Mouse (Mus musculus): ENCODE results near the gene Polr3k.

The Polr3k gene

DNA sequence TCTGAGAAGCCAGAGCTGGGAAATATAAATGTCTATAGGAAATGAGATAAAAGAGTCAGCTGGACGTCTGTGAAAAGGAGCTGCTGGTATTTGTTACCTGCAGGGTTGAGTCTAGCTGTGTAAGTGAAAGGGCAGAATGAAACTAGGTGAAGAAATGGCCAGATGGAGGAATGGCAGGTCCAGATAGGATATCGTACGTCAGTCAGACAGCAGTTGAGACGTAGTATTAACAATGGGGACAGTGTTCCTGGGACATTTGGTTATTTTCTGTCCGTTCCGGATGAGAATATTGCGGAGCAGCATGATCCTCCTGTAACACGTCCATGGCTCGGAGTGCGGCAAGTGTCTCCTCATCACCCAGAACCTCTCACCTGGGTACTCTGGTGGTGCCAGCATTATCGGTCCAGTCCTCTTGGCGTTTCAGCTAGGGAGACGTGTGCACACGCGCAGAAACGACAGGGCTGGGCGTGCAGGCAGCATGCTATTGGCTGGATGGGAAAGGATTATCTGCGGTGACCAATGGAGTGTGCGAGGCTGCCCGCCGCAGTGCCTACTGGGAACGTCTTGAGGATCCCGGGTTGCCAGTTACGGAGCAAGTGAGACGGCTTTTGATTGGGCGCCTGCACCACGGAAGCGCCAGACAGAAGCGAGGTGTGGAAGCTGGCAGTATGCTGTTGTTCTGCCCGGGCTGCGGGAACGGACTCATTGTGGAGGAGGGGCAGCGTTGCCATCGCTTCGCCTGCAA lies at the start of gene Polr3k:
Gene Polr3k (plus strand): TSS at position 547 of the 745 bp plus-strand sequence.
- peak; percentile 90 to 92 for DNase-seq (ENCODE audit: low read depth in 2 of 2, low spot score in 2 of 2)

DNA sequence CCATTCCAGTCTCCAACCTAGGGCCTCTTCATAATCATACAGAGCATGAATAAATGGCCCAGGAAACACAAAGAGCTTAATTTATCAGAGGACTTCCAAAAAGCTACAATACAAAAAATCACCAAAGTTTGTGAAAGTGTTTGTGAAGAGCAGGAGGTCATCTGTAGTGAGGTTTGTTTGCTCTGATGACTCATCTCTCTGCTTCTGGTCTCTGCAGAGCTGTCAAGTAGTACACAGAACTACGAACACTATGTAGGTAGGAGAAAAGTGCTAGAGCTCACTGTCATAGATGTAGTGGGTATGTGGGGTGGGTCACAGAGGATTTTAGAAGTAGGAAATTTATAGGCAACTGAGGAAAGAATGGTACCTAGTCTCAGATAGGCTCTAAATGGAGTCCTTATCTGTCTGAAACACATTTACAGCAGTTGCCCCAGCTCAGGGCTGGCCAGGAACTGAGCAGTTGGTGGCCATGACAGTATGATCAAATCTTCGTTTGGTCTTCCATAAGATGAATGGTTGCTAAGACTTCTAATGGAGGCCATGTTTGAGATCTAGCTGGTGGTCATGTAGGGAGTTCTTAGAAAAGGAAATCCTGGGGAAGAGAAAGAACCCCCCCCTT lies 35.0 kb upstream of the Polr3k start:
- no peak for DNase-seq (ENCODE audit: low read depth in 2 of 2, low spot score in 2 of 2)

DNA sequence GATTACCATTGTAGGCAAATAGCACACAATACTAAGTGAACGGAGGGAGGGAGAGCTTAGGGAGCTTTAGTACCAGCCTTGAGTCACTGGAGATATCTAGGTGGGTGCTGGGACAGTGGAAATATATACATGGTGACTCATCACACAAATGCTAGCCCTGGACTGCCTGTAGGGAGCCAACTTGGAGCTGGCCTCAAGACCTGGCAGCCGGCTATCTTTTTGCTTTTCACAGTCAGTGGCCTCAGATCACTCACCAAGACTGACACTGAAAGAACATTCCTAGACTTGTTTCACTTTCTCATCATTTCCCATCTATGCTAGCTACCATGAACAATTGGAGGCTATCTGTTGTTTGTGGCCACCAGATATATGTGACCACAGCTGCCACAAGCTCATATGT lies 31.4 kb upstream of the Polr3k start:
- DNase-seq (ENCODE audit: low read depth in 2 of 2, low spot score in 2 of 2): no peak

DNA sequence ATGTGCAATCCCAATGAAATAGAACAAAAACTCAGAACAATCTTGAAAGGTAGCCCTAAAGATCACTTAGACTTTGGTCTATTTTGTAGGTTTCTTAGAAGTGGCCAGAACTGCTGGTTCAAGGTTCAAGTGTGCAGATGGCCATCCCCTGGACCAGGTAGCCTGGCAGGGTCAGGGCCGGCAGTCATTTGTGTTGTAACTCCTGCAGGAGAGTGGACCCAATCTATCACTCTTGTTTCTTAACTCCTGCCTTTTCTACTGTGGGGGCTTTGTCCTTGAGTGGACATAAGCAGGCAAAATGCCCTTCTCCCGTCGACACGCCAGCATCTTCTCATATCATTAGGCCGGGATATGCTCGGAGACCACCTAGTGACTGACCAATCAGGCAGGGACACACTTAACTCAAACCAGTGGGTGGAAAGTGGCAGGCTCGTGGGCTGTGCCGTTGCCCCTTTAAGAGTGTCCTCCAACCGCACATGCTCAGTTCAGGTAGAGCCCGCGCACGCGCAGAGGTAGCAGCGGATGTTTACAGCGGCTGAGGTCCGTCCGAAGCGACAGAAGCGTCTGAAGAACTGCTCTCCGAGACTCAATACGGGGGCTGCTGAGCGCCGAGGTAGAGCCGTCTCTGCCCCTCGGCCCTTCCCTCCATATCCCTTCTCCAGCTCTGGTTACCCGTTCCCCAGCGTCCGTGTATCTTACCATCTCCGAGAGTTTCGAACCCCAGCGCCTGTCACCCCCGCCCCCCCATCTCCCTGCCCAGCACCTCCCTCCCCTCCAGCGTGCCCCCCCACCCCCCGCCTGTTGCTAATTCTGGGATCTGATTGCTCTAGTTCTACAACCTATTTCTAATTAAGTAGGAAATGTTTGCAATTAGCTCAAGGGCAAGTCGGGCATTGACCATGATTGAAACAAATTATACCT lies 26.5 kb upstream of the Polr3k start, which contains the start of gene Pcmtd2:
Gene Pcmtd2 (plus strand): TSS at position 483 of the 921 bp plus-strand sequence.
- peak; percentile 89 to 91 for DNase-seq (ENCODE audit: low read depth in 2 of 2, low spot score in 2 of 2)

DNA sequence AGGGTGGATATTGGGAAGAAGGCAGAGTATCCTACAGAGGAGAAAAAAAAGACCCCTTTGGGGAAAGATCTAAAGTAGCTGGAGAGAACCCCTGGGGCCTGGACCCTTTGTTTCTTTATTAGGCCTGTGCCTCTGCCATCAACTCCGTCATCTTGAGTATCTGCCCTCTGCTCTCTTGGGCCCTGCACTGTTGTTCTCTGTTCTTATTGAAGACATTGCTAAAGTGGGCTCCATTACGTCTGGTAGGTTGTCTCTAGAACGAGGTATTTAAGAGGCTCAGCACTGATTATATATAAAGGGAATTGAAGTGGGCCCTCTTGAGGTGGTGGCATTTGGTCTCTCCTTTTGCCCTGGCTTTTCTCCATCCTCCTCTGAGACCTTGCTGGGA lies 25.9 kb upstream of the Polr3k start:
- DNase-seq (ENCODE audit: low read depth in 2 of 2, low spot score in 2 of 2): peak in 1 of 2 experiments; percentile 18

DNA sequence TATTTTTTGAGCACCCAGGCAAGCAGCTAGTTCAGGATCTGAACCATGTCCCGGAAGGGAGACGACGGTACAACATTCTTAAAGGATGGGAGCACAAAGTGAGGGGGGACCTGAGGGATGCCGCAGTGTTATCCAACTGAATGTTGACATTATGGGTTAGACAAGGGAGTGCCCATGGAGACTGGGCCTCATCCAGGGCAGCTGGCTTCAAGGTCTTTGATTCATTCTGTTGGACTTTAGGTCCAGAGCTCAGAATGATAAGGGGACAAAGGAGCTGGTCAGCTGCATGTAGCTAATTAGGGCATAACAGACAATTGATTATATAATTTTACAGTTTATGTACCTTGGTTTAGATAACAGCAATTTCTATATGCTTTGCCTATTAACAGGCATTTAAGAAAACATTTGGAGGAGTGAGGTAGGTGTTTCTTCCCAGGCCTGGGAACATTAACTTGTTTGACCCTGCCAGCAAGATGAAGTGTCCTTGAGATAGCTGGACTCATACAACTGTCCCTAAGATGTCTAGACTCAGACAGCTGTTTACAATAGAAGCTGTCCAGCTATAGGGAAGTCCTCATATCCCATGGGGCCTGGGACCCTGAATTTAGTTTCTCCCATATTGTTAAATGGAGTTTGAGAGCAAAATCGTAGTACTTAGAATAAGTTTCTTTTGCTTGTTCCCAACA lies 18.3 kb upstream of the Polr3k start:
- no peak for DNase-seq (ENCODE audit: low read depth in 2 of 2, low spot score in 2 of 2)

DNA sequence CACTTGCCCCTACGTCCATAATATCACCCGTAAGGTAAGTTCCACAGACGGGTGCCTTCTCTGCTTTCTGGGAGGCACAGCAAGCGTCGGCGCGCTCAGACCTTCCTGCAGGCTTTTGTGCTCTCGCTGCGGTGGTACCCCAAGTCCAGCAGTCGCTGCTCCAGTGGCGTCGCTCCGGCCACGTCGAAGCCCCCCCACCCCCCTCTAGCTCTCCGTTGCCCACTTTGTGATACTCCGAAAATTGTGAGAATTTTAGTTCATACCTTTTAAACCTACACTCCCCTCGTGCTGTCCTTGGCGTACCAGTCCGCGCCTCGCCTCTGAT lies 361 bp downstream of the Polr3k start:
- no peak for DNase-seq (ENCODE audit: low read depth in 2 of 2, low spot score in 2 of 2)

DNA sequence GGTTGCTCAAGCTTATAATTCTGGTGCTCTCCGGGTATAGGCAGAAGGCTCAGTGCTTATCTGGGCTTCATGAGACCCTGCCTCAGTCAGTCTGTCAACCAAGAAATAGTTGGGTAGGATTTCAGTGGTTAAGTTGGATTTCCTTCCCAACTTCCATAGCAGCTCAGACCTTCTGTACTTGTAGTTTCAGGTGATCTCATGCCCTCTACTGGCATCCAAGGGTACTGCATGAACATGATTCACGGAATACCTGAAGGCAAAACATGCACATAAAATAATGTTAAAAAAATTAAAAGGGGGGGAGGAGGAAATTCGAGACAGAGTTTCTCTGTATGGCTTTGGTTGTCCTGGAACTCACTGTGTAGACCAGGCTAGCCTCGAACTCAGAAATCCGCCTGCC lies 2.8 kb downstream of the Polr3k start:
- DNase-seq (ENCODE audit: low read depth in 2 of 2, low spot score in 2 of 2): peak; percentile 54 to 68

DNA sequence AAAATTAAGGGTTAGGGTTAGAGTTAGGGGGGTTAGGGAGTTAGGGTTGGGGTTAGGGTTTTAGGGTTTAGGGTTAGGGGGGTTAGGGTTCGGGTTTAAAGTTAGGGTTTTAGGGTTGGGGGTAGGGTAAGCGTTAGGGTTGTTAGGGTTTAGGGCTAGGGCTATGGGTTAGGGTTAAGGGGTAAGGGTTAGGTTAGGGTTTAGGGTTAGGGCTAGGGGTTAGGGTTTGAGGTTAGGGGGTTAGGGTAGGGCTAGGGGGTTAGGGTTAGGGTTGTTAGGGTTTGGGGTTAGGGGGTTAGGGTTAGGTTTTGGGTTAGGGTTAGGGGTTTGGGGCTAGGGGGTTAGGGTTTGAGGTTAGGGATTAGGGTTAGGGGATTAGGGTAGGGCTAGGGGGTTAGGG lies 6.9 kb downstream of the Polr3k start:
- no peak for DNase-seq (ENCODE audit: low read depth in 2 of 2, low spot score in 2 of 2)

DNA sequence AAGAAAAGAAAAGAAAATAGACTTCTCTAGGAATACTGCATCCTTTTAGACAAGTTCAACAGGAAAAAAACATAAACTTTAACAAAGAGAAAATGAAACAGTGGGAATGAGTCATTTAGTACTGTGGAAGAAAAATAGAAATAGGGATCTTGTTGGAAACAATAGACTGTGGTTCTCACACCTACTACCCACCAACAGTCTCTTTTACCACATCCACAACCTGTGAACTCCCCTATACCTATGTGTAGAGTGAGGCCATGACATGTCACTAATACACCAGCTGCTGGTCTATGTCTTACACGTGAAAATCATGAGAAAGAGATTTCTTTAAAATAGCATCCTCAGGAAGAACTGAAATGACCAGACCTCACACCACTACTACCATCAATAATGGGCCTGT lies 14.8 kb downstream of the Polr3k start:
- no peak for DNase-seq (ENCODE audit: low read depth in 2 of 2, low spot score in 2 of 2)

DNA sequence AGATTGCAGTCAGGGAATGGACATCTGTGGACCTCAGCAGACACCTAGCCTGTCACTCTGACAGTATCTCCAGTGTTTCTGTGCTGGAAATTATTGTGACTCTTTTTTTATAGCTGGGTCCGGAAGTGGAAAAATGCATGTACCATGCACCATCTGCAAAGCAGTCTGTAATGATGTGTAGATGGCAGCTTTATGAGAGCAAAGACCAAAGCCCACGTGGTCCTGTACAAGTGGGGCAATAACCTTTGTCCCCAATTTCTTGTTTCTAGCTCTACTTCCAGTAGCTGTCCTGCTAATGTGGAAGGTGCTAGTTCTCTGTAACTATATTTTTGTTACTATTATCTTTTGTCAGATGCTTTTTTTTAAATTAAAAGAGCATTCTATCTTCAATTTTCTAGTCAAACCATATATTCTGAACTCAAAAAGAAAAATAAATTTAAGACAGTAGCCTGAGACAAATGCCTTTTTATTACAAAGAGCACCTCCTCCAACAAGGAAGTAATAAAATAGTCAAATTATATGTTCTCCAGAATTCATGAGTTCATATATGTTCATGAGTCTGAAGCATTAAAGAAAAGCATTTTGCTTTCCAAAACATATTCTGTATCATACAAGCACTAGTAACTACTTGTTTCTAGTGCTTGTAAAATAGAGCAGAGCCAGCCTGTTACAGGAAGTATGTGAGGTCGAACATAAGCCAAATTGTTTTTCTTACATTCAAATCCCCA lies 19.0 kb downstream of the Polr3k start:
- DNase-seq (ENCODE audit: low read depth in 2 of 2, low spot score in 2 of 2): no peak

DNA sequence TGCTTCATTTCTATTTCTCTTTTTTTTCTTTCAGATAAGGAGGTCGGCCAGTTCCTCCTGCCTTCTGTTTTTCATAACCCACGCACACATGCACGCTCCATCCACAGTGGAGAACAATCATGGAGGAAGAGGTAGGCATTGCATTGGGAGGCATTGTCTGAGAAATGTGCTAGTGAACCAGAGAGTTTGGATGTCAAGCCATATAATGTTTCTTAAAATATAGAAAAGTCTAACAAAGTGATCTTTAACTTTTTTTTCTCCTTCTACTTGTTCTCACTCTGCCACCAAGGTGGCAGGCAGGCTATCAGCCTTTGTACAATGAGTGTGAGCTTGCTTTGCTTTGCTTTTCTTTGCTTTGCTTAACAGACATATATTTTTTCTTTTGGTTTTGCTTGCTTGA lies 53.7 kb downstream of the Polr3k start:
- no peak for DNase-seq (ENCODE audit: low read depth in 2 of 2, low spot score in 2 of 2)

DNA sequence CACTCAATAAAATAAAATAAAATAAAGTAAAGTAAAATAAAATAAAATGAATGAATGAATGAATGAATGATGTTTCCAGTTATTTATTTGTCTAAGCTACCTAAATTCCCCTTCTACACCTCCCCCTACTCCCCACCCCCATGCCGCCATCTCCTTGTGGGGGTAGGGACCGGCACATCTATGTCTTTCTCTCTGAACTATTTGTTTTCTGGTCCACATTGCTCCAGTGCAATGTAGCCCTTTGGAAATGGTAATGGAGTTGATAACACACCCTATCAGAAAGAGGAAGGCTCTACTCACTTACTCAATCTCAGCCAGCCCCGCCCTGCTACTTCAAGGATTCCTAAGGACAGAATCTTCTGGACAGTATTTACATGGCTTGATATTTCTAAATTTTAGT lies 54.4 kb downstream of the Polr3k start:
- DNase-seq (ENCODE audit: low read depth in 2 of 2, low spot score in 2 of 2): no peak
